Mouse (Mus musculus) midbrain, embryonic 16.5 days (tissue): ENCODE measurements around the gene Cnbp. TPM values are rescaled to one million over a fixed set of nuclear protein-coding genes. Genes with fewer than 3 reads are reported as not detected.

Experiments used
- polyA plus RNA-seq: library from polyadenylated mRNA; unstranded; fragments of >200 nt; fragmentation: Nextera tagmentation; extraction: Ambion mirVana; gene quantifications from 2 replicates; pipeline ENCODE4 v1.2.1, GENCODE M21; 2015

Gene Cnbp
- polyA plus RNA-seq, 1 experiment from 2014 or later, result 484 TPM

Other genes with a start within 250 kb of the Cnbp start
- 7.1 and 7.7 TPM in 2 replicates for gene Aplf, start 178.9 kb downstream of the Cnbp start, polyA plus RNA-seq
- 4.6 and 5.5 TPM in 2 replicates for gene Efcc1, start 120.2 kb downstream of the Cnbp start, polyA plus RNA-seq
- gene Gp9, start 73.0 kb downstream of the Cnbp start, polyA plus RNA-seq, result 0.50 and 0.66 TPM in 2 replicates
- 9.7 and 11.0 TPM in 2 replicates for gene Rab43, start 38.9 kb downstream of the Cnbp start, polyA plus RNA-seq
- 2.5 and 4.0 TPM in 2 replicates for gene Gm45140, start 15.3 kb downstream of the Cnbp start, polyA plus RNA-seq
- 26.2 and 27.5 TPM in 2 replicates for gene Isy1, start 12.3 kb downstream of the Cnbp start, polyA plus RNA-seq
- gene Copg1, start 36.7 kb upstream of the Cnbp start, polyA plus RNA-seq, result 198 and 203 TPM in 2 replicates
- gene Hmces, start 62.8 kb upstream of the Cnbp start, polyA plus RNA-seq, result 42.1 and 44.5 TPM in 2 replicates
- gene H1fx, start 130.5 kb upstream of the Cnbp start, polyA plus RNA-seq, result 13.5 and 14.4 TPM in 2 replicates
- gene Rab7, start 194.2 kb upstream of the Cnbp start, polyA plus RNA-seq, result 357 and 370 TPM in 2 replicates
- 321 and 328 TPM in 2 replicates for gene Rpn1, start 233.4 kb upstream of the Cnbp start, polyA plus RNA-seq